Mouse (Mus musculus): ENCODE measurements around the gene Wdr53.
"Not testable (repeated sequence)": the region's sequence is repeated elsewhere in the genome, so short reads cannot be mapped to it uniquely, and the experiment has no call there.

DNA sequence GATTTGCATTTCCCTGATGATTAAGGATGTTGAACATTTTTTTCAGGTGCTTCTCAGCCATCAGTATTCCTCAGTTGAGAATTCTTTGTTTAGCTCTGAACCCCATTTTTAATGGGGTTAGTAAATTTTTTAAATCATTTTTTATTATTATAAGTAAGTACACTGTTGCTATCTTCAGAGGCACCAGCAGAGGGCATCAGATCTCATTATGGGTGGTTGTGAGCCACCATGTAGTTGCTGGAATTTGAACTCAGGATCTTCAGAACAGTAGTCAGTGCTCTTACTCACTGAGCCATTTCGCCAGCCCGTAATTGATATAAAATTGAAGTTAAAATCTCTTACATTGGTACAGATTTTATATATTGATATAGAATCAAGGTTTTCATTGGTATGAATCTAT is 17.2 kb downstream of the Wdr53 start:
- TF ChIP-seq CTCF (IDR thresholded peaks at IDR 0.05; ENCODE audit: extremely low read depth, insufficient read length, insufficient replicate concordance, low read depth, low read length); POLR2A (IDR thresholded peaks at IDR 0.05; ENCODE audit: low read depth, low read length): not testable (repeated sequence)

Data from small intestine, adult 2 months (tissue).